Mouse (Mus musculus) lung, postnatal 0 days (tissue): ENCODE results near the gene Ttc30a1.

ENCODE experiments used
- CTCF ChIP-seq: IDR thresholded peaks from 2 replicates; pipeline ENCODE4 v1.5.1; 2016; ENCODE audit warnings: antibody characterized with exemption, mild to moderate bottlenecking
- EP300 ChIP-seq: IDR thresholded peaks from 2 replicates; pipeline ENCODE4 v1.6.1; 2016; ENCODE audit warnings: antibody characterized with exemption, mild to moderate bottlenecking, control low read depth

DNA sequence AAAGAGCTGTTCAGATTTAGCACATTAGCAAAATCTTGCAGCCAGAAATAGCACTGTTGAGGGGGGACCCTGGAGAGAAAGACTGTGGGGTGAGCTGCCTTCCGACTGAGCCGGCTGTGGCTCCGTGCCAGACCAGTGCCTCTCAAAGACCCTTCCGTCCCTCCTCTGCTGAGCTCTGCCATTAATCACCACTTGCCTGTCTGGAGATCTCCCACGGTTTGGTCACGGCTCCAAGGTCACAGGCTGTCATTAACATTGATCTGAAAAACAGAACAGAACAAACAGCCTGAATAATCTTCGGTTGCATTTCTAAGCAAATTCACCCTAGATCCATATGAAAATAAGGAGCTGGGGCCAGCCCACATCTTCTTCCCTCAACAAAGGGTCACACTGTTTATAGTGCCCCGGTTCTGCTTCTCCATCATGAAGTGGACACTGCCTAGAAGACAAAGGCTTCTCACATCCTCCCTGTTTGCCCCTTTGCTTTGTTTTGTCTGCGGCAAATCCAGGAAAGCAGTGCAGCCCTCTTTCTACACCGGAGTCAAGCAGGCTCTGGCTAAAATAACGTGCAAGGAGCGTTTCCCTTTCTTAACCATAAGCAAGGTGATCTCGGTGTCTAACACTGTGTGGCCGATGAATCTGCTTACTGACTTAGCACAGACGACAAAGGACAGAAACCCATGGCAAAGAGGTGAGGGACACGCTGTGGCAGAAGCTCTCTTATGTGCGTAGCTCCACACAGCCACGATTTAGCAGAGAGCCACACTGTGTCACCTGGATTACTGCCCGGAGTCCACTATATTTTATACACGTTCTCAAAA, 47.5 kb upstream of the Ttc30a1 start:
- TF ChIP-seq CTCF (no peak), EP300 (no peak)
